Mouse (Mus musculus) gastrocnemius, adult 2 months (tissue): Measurements from ENCODE around the gene Gpr68. TPM values are rescaled to one million over a fixed set of nuclear protein-coding genes. Genes with fewer than 3 reads are reported as not detected.

Experiments used
- DNase-seq: peaks from one replicate; pipeline ENCODE4 v3.0.0; 2022
- H3K27ac ChIP-seq: fragments of 200-600 bp; 2 replicates; pipeline ENCODE4 v1.8.1; 2022; ENCODE audit warnings: mild to moderate bottlenecking
- H3K4me3 ChIP-seq: fragments of 200-600 bp; 2 replicates; pipeline ENCODE4 v1.8.1; 2022; ENCODE audit warnings: mild to moderate bottlenecking, moderate library complexity
- CTCF ChIP-seq: fragments of 200-600 bp; IDR thresholded peaks from 2 replicates; pipeline ENCODE4 v1.8.1; 2022; ENCODE audit warnings: antibody characterized with exemption, mild to moderate bottlenecking, moderate library complexity
- intact Hi-C: fragments of 180-260 bp; cut with DNase I; formaldehyde crosslinking; loops from one replicate; pipeline ENCODE4 v1.15.1; 2025
- total RNA-seq, 2 experiments: library from RNA; stranded (reverse); gene quantifications; 2 replicates each; pipeline ENCODE4 v1.2.3; 2021

The Gpr68 gene
- total RNA-seq, 2 experiments from 2014 or later, result 0.14 TPM; not detected in 1

- Histone ChIP-seq H3K4me3 (no peak overlapping the region), H3K27ac (no peak overlapping the region)
- intact Hi-C loops, result loop anchor here (10.0 kb wide), 1 partner anchor 178 kb away; no protein-coding TSS in a partner anchor
- no peak for DNase-seq
- TF ChIP-seq CTCF, result no peak
These were observed 51.7 kb downstream of the Gpr68 start for GRCm38 (mm10) chr12:100856337-100856736.

GRCm38 (mm10) chr12:100852370-100852769, 55.6 kb downstream of the Gpr68 start:
- TF ChIP-seq CTCF, result no peak
- no peak for DNase-seq
- Histone ChIP-seq H3K27ac (no peak overlapping the region), H3K4me3 (no peak overlapping the region)
- intact Hi-C loops, result loop anchor here (10.0 kb wide), 1 partner anchor 182 kb away; no protein-coding TSS in a partner anchor

GRCm38 (mm10) chr12:100849421-100850138, 58.4 kb downstream of the Gpr68 start:
- DNase-seq, result peak; percentile 36
- Histone ChIP-seq H3K4me3 (no peak overlapping the region), H3K27ac (no peak overlapping the region)
- peak; percentile 92 for TF ChIP-seq CTCF
- intact Hi-C loops, result loop anchor here (1.0 to 10.0 kb wide), 2 partner anchors 76 to 185 kb away; no protein-coding TSS in a partner anchor

- no peak for DNase-seq
- intact Hi-C loops, result no loop called here
- TF ChIP-seq CTCF, result no peak
- Histone ChIP-seq H3K27ac (no peak overlapping the region), H3K4me3 (no peak overlapping the region)
These were observed 60.4 kb downstream of the Gpr68 start for GRCm38 (mm10) chr12:100847437-100848080.

- no peak overlapping the region for H3K4me3 ChIP-seq
- no peak overlapping the region for H3K27ac ChIP-seq
- DNase-seq, result no peak
- TF ChIP-seq CTCF, result no peak
- intact Hi-C loops, result no loop called here
These were observed 61.4 kb downstream of the Gpr68 start for GRCm38 (mm10) chr12:100846566-100846965.

- Histone ChIP-seq H3K4me3 (no peak overlapping the region), H3K27ac (no peak overlapping the region)
- DNase-seq, result no peak
- peak; percentile 16 for TF ChIP-seq CTCF
- intact Hi-C loops, result no loop called here
These were observed 62.2 kb downstream of the Gpr68 start for GRCm38 (mm10) chr12:100845829-100846228.

DNA sequence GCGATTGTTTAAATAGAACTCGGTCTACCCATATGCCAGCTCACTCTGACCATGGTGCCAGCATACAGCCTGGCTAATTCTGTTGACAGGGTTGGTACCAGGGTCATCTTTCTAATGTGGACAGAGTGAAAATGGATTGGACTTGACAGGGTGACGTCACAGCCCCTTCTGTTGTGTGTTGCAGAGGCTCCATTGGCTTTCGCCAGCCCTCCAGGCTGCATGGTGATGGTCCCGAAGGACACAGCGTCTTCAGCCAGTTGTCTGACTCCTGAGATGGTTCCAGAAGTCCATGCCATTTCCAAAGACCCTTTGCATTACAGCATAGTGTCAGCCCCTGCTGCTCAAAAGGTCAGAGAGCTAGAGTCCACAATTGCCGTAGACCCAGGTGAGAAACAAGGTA, 63.5 kb downstream of the Gpr68 start:
- no peak for DNase-seq
- Histone ChIP-seq H3K4me3 (no peak overlapping the region), H3K27ac (no peak overlapping the region)
- TF ChIP-seq CTCF, result no peak
- intact Hi-C loops, result loop anchor here (5.0 kb wide), 2 partner anchors 52 to 67 kb away; partner anchors contain the start of gene Dglucy

DNA sequence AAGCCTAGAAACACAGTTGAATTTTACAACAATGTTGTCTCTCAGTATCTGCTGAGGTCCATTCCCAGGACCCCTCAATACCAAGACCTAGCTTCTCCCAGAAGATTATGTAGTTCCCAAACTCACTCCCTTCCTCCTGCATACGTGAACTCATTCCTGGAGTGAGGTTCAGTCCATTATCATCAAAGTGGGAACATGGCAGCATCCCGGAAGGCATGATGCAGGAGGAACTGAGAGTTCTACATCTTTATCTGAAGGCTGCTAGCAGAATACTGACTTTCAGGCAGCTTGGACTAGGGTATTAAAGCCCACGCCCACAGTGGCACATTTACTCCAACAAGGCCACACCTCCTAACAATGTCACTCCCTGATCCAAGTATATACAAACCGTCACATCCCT, 64.8 kb downstream of the Gpr68 start:
- no peak for DNase-seq
- TF ChIP-seq CTCF, result no peak
- intact Hi-C loops, result loop anchor here (5.0 kb wide), 2 partner anchors 51 to 66 kb away; partner anchors contain the start of gene Dglucy
- Histone ChIP-seq H3K4me3 (no peak overlapping the region), H3K27ac (no peak overlapping the region)

DNA sequence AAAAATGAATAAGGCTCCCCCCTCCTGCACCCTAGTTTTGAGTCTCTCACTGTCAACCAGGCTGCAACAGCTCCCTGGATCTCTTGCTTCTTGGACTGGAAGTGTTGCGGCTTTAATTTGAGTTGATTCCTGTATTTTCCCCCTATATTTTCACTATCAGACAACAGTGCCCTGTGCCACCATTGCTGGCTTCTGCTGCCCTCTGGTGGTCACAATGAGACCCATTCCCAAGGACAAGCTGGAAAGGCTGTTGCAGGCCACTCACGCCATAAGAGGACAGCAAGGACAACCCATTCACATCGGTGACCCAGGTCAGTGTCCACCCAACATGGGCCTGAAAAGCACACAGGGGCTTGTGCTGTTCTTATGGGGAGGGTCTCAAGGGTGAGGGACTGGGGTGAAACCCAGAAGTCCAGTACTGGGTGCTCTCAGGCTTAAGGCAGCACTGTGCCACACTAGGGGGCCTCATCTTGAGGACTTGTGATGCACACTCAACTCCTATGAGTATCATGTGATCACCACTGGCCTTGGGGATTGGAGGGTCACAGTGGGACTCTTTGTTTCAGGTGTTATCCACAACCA, 66.7 kb downstream of the Gpr68 start:
- peak; percentile 96; the same call in 1 of the 2 replicates for TF ChIP-seq CTCF

DNA sequence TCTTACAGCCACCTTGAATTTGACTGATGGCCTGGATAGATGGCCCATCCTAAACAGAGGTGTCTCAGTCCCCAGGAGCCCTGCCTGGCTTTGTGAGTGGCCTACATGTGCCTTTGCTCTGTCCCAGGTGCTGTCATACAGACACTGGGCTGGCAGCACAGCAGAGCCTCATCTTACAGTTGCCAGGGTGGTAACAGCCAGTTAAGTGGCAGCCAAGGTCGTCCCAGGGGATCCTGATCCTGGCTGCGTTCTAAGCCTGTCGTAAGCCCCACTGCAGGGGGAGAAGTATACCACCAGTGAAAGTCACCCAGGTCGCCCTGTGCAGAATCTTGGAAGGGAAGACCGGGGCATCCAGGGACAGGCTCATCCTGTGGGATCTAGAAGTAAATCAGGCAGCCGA, 68.1 kb downstream of the Gpr68 start:
- DNase-seq, result peak; percentile 86
- peak overlapping the region; percentile 68 for H3K27ac ChIP-seq
- intact Hi-C loops, result loop anchor here (2.0 to 5.0 kb wide), 5 partner anchors 17 to 261 kb away; partner anchors contain the start of gene Dglucy
- no peak for TF ChIP-seq CTCF
- H3K4me3 ChIP-seq, result no peak overlapping the region

More for the DNA sequence above, 66.7 kb downstream of the Gpr68 start:
- no peak overlapping the region for H3K4me3 ChIP-seq
- peak; percentile 87 for DNase-seq
- intact Hi-C loops, result loop anchor here (1.0 to 5.0 kb wide), 5 partner anchors 49 to 263 kb away; partner anchors contain the start of gene Dglucy
- H3K27ac ChIP-seq, result peak overlapping the region; percentile 53

- H3K27ac ChIP-seq, result peak overlapping the region; percentile 68
- intact Hi-C loops, result loop anchor here (2.0 kb wide), 1 partner anchor 16 kb away; no protein-coding TSS in a partner anchor
- no peak overlapping the region for H3K4me3 ChIP-seq
- no peak for TF ChIP-seq CTCF
- peak; percentile 38 for DNase-seq
These were observed 68.9 kb downstream of the Gpr68 start for GRCm38 (mm10) chr12:100839079-100839600.

GRCm38 (mm10) chr12:100837208-100837607, 70.8 kb downstream of the Gpr68 start:
- DNase-seq, result no peak
- no peak overlapping the region for H3K27ac ChIP-seq
- no peak overlapping the region for H3K4me3 ChIP-seq
- TF ChIP-seq CTCF, result no peak
- intact Hi-C loops, result no loop called here
